Mouse (Mus musculus) layer of hippocampus, postnatal 36 days (tissue): ENCODE results near the gene Pcdh9. TPM values are rescaled to one million over a fixed set of nuclear protein-coding genes. Genes with fewer than 3 reads are reported as not detected.
A peak's percentile ranks its signal among the peaks of the same experiment; 100 is the strongest.

ENCODE experiments used
- DNase-seq, 2 experiments: peaks; one replicate each; pipeline ENCODE4 v3.0.0; 2022
- total RNA-seq, 2 experiments: library from RNA; stranded (reverse); gene quantifications; 2 replicates each; pipeline ENCODE4 v1.2.3; 2021

Pcdh9 gene
- total RNA-seq, 2 experiments from 2014 or later = 158 to 180 TPM

- no peak for DNase-seq
These were observed 747.1 kb downstream of the Pcdh9 start for GRCm38 (mm10) chr14:93143414-93143813.

- no peak for DNase-seq
These were observed 748.4 kb downstream of the Pcdh9 start for GRCm38 (mm10) chr14:93142076-93142475.

GRCm38 (mm10) chr14:93126993-93127392, 763.5 kb downstream of the Pcdh9 start:
- no peak for DNase-seq

- DNase-seq = no peak
These were observed 787.7 kb downstream of the Pcdh9 start for GRCm38 (mm10) chr14:93102755-93103154.

GRCm38 (mm10) chr14:93095081-93095480, 795.4 kb downstream of the Pcdh9 start:
- DNase-seq = no peak

GRCm38 (mm10) chr14:93092806-93093205, 797.7 kb downstream of the Pcdh9 start:
- no peak for DNase-seq

- no peak for DNase-seq
These were observed 804.8 kb downstream of the Pcdh9 start for GRCm38 (mm10) chr14:93085646-93086045.

GRCm38 (mm10) chr14:93083140-93083539, 807.3 kb downstream of the Pcdh9 start:
- no peak for DNase-seq

GRCm38 (mm10) chr14:93080910-93081309, 809.6 kb downstream of the Pcdh9 start:
- DNase-seq = no peak

- no peak for DNase-seq
These were observed 814.7 kb downstream of the Pcdh9 start for GRCm38 (mm10) chr14:93075761-93076160.

- no peak for DNase-seq
These were observed 818.1 kb downstream of the Pcdh9 start for GRCm38 (mm10) chr14:93072346-93072745.

- DNase-seq = no peak
These were observed 820.3 kb downstream of the Pcdh9 start for GRCm38 (mm10) chr14:93070140-93070539.

GRCm38 (mm10) chr14:93067411-93068336, 822.8 kb downstream of the Pcdh9 start:
- no peak for DNase-seq

GRCm38 (mm10) chr14:93066732-93067410, 823.6 kb downstream of the Pcdh9 start:
- peak in 1 of 2 experiments; percentile 5 for DNase-seq

GRCm38 (mm10) chr14:93061824-93062620, 828.5 kb downstream of the Pcdh9 start:
- DNase-seq = no peak

- no peak for DNase-seq
These were observed 831.7 kb downstream of the Pcdh9 start for GRCm38 (mm10) chr14:93058799-93059198.

- DNase-seq = no peak
These were observed 834.5 kb downstream of the Pcdh9 start for GRCm38 (mm10) chr14:93055997-93056396.

- no peak for DNase-seq
These were observed 849.9 kb downstream of the Pcdh9 start for GRCm38 (mm10) chr14:93040591-93040990.

- DNase-seq = no peak
These were observed 850.9 kb downstream of the Pcdh9 start for GRCm38 (mm10) chr14:93039326-93040221.

GRCm38 (mm10) chr14:93009147-93010064, 881.1 kb downstream of the Pcdh9 start:
- DNase-seq = peak; percentile 16 to 30
